Mouse (Mus musculus) kidney, adult 11 months (tissue): ENCODE results near the gene Chuk.
A peak's percentile ranks its signal among the peaks of the same experiment; 100 is the strongest.
"Not testable (repeated sequence)": the region's sequence is repeated elsewhere in the genome, so short reads cannot be mapped to it uniquely, and the experiment has no call there.

Experiments
- DNase-seq: peaks from one replicate; pipeline ENCODE4 v3.0.0; 2022

Chuk gene

DNA sequence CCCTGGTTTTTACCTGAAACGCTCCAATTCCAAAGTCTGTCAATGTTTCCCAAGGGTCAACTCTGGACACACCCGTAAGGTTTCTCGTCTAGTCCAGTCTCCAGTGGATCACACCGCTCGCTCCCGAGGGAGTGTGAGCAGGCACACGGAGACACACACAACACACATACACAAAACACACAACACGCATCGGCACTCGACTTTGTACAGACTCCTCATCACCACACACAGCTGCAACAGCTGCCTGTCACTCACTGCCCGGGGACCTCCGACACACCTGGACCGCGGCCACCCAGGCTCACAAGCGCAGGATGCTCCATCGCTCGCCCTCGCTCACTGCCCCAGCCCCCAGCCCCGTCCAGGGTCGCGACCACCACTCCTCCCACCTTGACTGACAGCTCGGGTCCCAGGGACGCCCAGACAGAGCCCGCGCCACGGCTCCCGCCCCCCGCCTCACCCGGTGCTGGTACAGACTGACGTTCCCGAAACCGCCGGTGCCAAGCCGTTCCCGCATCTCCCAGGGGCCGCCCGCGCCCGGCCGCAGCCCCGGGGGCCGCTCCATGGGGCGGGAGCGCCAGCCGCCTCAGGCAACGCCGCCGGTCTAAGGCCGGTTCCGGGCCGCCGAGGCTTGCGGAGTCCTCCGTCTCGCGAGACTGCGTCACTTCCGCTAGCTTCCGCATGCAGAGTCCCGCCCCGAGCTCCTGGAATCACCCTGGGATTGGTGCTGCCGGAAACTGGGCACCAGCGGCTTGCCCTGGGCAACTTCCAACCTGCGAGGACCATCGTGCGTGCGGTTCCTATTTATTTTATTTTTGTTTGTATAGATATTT, at the start of gene Chuk:
Gene Chuk, minus strand, starts transcription at position 650 of the 830 bp plus-strand sequence.
- peak; percentile 93 for DNase-seq

DNA sequence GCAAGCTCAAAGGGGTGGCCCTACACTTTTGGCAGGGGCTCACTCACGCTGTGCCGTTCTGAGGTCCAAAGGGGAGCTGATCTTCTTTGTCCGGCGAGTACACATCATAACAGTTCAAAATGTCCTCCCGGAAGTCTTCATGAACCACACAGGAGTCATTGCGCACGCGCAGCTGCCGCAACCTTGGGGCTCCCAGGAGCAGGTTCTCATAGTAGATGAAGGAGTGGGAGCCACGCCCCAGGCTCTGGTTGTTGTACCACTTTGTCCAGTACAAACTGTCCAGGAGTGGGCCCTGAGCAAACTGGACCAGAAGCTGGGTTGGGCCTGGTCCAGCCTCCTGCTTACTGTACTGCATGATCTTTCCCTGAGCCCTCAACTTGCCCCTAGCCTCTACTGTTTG, 49.7 kb upstream of the Chuk start:
- no peak for DNase-seq

DNA sequence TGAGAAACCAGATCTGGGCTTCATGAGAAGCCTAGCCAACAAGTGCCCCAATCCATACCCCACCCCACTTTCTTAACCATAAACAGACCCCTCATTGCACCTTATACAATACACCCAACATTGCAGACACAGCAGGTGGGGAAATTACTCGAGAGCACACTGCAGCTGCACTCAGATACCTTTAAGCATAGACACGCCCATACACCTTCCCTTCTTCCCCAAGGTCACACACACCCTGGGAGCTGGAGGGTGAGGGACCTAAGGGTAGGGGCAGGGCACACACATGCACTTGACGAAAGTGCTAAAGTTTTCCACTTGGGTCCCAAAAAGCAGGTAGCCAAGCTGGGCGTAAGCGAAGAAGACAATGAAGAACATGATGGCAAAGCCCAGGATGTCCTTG, 46.5 kb upstream of the Chuk start:
- DNase-seq: no peak

DNA sequence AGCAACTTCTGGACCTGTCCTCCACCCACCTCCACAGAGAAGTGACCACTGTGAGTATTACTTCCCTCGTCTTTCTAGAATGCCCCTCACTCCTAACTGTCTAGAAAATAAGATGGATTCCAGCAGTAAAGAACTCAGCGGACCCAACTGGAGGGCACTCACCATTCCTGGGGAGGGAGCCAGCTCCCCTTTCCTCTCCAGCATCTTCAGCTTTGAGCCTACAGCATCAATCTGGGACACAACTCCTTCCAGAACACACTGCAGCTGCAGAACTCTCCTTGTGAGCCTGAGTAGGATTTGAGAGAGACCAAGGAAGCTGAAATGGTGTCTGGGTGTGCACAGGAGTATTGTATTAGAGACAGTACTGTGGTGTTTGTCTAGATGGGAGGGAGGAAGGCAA, 41.7 kb upstream of the Chuk start:
- DNase-seq: no peak

DNA sequence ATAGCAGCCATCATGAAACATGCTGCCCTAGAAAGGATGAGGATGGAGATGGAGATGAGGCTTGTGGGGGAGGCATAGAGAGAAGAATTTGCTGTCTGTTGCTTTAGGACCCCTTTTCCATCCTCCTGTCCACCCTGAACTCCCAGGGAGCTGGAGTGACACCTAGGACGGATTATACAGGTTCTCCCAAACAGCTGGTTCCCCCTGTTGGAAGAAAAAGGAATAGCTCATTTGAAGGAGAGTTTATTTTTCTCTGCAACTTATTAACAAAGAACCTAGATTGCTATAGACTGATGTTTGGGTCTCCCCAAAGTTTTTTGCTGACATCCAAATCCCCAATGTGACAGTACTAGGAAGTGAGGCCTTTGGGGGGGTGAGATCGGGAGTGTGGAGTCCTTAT, 41.1 kb upstream of the Chuk start:
- no peak for DNase-seq

DNA sequence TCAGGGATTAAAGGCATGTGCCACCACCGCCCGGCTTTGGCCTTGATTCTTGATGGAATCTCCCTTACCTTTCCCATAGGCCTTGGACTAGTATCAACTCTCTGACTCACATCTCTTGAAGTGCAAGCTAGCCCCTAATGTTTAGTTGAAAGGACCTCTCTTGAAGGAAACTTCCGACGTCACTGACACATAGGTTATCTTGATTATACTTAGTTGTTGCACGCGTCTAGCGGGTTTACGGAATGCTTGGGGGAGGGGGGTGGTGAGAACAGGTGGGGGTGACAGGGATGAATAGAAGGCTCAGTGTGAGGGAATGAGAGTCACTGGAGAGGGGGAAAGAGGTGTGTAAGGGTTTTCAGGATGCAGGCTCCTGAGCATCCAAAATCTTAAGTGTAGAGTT, 39.7 kb upstream of the Chuk start:
- no peak for DNase-seq

DNA sequence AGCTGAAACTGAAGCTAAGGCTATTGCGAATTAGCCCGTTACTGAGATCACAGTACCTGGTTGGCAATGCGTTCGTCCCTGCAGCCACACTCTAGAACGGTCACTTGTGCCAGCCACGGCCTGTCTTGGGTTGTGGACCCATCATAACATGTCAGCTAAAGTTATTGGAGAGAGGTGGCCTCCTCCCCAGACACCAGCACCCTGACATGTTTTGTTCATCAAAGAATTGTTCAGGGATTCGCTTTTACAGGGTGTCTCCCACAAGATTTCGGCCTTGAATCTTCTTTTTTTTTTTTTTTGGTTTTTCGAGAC, 39.2 kb upstream of the Chuk start:
- no peak for DNase-seq

DNA sequence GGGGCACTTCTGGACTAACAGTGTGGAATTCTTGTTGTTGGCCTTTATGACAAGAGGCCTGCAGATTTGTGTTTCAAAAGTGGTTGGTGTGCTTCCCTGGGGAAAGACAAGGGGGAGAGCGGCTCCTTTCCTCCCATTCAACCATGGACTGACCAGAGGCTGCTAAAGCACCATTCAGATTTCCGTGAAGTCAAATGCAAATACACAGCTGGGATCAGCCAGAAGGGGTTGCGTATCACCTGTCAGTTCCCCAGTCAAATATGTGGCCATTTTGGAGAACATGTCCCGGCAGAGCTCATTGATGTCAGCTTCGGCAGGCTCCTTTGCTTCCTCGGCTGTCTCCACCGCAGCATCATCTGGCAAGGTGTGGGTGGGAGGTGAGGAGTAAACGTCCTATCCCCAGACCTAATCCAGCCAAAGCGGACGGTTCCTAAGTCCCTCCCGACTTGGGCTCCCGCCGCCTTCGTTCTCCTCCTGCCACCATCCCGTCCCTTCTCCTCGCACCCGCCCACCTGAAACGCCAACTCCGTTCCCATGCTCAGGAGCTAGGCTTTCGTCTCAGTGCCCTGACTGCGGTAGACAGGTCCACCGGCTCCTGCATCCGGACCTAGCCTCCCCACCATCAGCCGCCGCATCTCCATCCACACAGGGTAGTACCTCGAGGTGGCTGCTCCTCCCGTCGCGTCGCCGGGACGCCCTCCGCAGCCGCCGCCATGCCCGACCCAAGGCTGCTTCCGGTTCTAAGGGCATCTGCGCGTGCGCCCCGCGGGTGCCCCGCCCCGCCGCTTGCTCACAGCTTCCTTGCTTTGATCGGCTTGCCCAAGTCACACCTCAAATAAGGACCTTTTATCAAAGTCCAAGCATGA, 38.7 kb upstream of the Chuk start, which contains the start of gene Bloc1s2:
Gene Bloc1s2, minus strand, starts transcription at position 745 of the 866 bp plus-strand sequence.
- peak; percentile 89 for DNase-seq

DNA sequence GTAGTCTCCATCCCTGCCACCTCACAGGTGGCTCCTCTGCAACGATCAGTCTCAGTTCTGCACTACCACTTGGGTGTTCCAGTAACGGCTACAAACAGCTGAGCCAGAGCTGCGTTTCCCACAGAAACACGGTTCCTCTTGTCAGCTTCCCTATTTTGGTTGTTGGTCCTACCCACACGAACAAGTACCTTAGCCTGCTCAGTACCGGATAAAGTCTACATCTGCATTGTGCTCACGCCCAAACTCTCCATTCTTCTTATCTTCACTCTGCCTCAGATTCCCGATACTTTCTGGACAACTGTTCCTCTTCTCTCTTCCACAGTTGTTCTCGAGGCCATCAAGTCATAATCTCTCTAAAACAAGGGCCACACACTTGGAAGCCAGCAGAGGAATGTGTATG, 37.1 kb upstream of the Chuk start:
- no peak for DNase-seq

DNA sequence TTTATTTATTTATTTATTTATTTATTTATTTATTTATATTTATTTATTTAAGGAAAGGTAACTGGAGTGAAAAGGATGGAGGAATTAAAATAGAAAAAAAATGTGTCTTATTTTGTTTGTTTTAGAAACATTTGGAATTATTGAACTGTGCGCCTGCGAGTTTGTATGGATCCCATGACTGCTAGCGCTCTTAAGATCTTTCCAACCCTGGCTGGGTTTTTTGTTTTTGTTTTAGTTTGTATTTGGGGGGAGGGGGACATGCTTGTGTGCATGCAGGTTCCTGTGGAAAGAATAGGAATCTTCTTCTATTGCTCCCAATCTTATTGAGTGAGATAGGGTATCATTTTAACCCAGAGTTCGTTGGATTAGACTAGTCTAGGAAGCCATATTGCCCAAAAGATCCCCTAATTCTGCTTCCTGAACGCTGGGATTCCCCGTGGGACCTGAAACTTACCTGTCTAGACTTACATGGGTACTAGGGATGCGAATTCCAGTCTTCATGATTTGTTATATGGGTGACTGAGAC, 28.7 kb upstream of the Chuk start:
- DNase-seq: no peak

DNA sequence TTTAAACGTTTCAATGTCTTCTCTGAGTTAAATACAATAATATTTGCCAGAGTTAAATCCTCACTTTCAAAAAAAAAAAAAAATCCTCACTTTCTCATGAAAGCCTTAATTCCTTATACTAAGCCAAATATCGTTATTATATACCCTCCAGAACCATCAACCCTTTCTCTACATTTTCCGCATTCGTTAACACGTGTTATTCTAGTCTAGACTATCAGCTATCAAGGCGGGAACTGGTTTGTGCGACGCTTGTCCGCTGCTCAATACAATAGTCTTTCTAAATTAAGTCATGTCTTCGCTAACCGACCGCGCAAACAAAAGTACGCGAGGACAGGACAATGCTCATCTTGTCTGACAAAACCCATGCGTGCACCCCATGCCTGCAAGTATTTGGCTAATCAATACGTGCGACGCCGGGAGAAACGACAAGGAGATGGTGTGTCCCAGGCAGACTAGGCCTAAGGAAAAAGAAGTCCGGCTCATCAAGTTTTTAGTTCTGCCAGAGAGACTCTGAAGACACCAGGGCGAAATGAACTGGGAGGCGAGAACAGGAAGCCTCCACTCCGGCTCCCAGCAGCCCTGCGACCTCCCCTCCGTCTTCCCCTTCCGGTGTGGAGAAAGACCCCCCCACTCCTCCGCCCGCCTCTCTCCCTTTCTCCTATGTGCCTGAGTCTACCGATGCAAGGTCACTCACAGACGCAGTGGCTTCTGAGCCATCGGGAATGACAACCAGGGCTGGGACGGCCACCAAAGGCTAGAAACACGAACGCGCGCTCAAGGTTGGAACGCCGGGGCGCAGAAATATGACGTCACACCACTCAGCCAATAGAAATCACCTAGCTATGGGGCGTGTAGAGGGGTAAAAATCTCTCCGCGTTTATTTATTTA, 28.0 kb upstream of the Chuk start, which contains the start of gene Cwf19l1:
Gene Cwf19l1, minus strand, starts transcription at position 805 of the 888 bp plus-strand sequence.
- peak; percentile 85 for DNase-seq

DNA sequence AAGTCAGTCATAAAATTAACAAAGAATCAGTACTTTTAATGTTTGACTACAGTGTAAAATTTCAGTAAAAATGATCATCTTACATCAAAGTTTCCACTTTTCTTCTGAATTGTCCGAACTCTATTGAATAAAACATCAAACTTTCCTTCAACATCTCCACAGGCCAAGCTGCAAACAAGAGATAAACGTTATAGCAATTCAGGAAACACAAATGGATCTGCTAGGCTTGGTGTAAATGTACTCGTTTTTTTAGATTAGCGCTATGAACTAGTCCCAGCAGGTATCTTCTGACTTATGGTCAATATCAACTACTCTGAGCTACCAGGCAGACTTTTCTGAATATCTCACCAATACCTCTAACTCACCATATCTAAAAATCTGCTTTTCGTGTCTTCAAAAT, 25.6 kb upstream of the Chuk start:
- no peak for DNase-seq

DNA sequence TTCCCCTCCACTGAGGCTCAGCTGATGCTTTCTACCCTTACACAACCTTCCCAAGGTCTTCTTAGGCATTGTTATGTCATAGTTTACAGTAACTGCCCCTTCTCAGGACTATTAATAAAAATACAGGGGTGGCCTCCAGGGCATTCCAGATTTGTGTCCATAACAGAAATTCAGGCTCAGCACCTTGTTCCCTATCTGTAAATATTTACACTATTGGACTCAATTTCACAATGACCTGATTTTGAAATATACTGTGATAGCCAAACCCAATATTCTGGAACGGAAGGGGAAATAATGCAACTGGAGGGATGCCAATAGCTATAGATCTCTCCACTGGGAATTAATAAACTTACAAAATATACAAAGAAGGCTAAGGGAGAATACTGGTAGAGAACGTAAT, 21.3 kb upstream of the Chuk start:
- DNase-seq: no peak

DNA sequence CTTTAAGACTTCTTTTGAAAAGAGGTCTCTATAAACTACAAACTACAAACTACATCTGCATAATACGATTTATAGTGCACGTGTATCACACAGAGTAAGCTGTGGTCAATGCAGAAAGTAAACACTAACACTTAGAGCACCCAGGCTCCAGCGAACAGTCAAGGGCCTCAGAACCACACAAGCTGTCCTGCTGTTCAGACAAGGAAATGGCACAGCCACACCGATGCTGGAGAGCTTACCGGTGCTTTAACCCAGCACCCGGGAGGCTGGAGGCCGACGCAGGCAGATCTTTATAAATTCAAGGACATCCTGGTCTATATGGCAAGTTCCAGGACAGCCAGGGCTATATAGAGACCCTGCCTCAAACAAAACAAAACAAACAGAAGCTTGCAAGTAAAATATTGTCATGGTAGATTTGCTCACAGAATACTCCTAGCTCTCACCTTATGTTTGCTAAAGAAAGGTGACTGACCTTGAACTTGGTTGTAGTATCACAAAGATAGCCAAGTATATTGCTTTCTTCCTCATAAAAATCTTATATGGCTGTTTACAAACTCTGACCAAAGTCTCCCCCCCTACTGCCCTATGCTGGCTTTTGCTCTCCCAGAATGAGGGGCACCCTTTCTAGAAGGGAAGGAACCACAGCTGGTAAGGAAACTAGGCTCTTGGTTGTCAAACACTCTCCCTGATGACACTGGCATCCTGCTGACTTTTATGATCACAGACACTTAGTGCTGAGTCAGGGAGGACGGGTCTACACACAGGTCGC, 20.6 kb upstream of the Chuk start:
- DNase-seq: no peak

DNA sequence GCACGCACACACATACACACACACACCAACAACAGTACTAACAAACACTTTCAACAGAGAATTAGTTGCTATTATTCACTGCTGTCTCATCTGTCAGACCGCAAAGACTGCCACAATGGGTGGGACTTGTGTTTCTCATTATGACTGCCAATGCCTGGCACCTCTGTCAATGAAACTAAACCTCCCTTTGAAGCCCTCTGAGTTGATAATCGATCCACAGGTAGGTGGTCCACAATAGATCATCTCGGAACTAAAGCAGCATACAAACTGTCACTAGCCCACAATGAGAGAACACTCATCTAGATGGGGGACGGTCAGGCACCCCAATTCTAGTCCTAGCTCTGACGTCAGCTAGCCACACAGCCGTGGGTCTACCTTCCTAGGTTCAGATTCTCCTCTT, 13.9 kb upstream of the Chuk start:
- DNase-seq: no peak

DNA sequence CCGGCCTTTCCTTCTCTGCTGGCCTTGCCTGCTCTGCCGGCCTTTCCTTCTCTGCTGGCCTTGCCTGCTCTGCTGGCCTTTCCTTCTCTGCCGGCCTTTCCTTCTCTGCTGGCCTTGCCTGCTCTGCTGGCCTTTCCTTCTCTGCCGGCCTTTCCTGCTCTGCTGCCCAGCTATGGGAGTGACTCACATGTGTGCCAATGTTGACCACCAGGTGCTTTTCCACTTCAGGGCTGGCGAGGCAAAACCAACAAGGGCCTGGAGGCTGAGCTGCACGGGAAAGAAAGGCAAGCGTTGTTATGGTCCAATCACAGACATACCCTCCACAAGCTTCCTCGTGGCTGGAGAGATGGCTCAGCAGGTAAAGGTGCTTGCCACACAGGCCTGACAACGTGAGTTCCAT, 13.4 kb upstream of the Chuk start:
- not testable (repeated sequence) for DNase-seq

DNA sequence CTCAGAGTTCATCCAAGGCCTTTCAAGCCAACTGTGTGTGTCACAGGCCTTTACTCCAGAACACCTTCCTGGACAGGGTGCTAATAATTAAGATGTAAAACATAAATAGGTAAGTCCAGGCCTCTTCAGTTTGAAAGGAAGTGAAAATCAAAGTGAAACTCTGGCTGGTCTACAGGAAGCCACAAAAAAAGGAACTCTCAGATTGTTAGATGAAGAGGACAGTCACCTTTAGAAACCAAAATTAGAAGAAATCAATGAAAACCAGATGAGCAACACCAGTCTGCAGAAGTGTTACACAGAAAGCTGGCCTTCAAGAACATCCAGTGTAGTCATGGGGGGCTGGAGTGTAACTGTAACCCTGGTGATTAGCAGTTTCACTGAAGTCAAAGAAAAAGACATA, 10.5 kb upstream of the Chuk start:
- DNase-seq: no peak

DNA sequence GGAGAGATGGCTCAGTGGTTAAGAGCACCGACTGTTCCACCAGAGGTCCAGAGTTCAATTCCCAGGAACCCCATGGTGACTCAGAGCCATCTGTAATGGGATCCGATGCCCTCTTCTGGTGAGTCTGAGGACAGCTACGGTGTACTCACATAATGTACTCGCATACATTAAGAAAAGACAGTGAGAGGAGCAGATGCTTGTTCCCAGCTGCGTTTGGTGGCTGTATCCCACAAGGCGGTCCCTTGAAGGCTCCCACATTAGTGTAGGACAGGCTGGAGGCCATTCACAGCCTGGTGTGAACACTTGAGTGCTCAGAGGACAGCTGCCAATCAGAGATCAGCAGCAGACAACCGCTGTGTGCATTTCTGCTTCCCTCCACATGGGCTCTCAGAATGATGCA, 4.4 kb upstream of the Chuk start:
- no peak for DNase-seq

DNA sequence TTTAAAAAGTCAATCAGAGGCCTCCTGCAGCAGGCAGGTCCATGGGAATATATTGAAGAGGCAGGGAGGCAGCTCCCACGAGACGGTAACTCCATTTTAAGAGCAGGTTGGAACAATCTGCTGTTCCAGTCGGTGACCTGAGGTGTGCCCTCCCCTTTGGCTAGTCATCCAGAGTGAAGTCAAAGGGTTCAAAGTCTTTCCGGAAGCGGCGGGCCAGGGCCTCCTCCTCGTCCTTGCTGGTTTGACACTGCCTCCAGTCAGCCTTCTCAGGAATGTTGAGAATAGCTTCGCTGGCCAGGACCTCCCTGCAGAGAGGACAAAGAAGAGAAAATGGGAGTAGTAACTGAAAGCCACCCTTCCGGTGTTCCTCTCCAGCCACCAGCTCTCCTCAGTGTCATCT, 3.1 kb upstream of the Chuk start:
- DNase-seq: peak; percentile 87

DNA sequence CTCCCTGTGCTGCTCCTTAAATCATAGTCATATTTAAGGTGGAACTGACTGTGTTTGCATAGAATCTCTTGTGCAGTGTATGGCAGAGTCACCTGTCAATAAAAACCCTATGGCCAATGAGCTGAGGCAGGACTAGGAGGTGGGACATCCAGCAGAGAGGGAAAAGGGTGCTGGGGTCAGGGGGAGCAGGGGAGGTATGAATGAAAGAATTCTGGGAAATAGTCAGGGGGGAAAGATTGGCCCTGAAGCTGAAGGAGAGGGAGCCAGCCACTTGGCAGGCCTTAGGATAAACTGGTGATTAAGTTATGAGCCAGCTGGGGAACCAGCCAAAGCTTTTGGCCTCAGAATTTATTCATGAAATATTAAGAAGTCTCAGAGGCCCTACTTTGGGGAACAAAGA, 1.7 kb upstream of the Chuk start:
- peak; percentile 69 for DNase-seq

DNA sequence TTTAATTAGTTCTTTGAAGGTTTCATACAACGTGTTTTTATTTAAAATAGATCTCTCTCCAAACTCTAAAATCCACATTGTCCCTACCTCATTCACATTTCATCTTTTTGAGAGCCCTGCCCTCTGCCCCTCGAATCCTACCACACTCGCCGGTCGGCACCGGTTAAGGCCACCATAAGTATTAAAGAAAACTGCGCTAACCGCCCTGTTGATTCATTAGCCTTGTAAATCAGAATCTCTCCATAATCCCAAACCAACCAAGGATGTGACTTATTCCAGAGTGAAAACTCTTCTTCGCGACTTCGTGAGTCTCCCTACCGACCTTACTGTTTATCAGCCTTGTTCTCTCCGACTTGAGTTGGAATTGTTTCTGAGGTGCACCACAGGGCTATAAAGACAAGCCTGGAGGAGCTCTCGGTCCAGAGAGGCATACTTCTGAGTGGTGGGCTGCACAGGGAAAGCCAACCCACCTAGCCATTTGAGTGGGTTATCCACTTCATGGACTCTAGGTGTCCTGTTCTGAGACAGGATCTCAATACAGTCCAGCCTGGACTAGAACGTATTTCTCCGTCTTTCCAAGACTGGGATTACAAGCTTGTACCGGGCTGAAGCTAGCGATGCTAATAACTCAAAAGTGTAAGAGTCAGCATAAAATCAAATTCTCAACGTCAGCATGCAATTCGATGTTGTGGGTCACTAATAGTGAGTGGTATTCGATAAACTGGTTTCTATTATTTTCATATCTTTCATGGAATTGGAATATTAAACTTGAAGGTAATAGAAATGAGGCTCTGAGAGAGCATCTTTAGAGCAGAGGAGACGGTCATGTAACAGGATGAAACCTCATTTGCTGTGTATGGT, 611 bp upstream of the Chuk start:
- DNase-seq: no peak
